ENCODE assay signal across 17 mouse cellular contexts in genomic region chr8:120026199-120026598, GRCm38 (mm10).
"Had no signal": no experiment of that assay in that cellular context is flagged by ENCODE, and none has a peak within 500 bp of the region (broad histone marks: within the 10 kb centered on the region; RNA-seq: fewer than 3 reads in every experiment).

No protein-coding gene starts in this region.

- H3K4me2 ChIP-seq: limb, embryonic 15.5 days; midbrain, embryonic 12.5 days; neural tube, embryonic 13.5 days; stomach, embryonic 15.5 days had no signal

- H3K27me3 ChIP-seq: limb, embryonic 15.5 days; midbrain, embryonic 12.5 days; neural tube, embryonic 13.5 days; stomach, embryonic 15.5 days had no signal

- H3K36me3 ChIP-seq: limb, embryonic 15.5 days; midbrain, embryonic 12.5 days; neural tube, embryonic 13.5 days had no signal

- ATAC-seq: intestine, embryonic 16.5 days; midbrain, embryonic 16.5 days had no signal

- H3K4me3 ChIP-seq: limb, embryonic 15.5 days; megakaryocyte, embryonic 14.5 days; midbrain, embryonic 12.5 days; neural tube, embryonic 13.5 days; stomach, embryonic 15.5 days had no signal

- H3K27ac ChIP-seq: limb, embryonic 15.5 days; midbrain, embryonic 12.5 days; neural tube, embryonic 13.5 days; stomach, embryonic 15.5 days had no signal

- H3K9me3 ChIP-seq: limb, embryonic 15.5 days; midbrain, embryonic 12.5 days; neural tube, embryonic 13.5 days; stomach, embryonic 15.5 days had no signal

- DNase-seq: kidney, adult 8-10 months; kidney, postnatal 25 days; layer of hippocampus, postnatal 36 days; lung, adult 18-20 months; lung, postnatal 36 days; retina, postnatal 1 day; right cerebral cortex, postnatal 4 days; spleen, adult 18-20 months; thymus, adult 2 months; thymus, postnatal 25 days had no signal

- H3K4me1 ChIP-seq: midbrain, embryonic 12.5 days; neural tube, embryonic 13.5 days; stomach, embryonic 15.5 days had no signal

- H3K9ac ChIP-seq: limb, embryonic 15.5 days; midbrain, embryonic 12.5 days; neural tube, embryonic 13.5 days; stomach, embryonic 15.5 days had no signal
